Mouse (Mus musculus) small intestine, adult 2 months (tissue): ENCODE results near the gene Nkd2.

Source experiments
- CTCF ChIP-seq: fragments of 200-500 bp; IDR thresholded peaks from 2 replicates; pipeline ENCODE4 v1.5.1; 2012; ENCODE audit warnings: low read depth, mild to moderate bottlenecking, control low read depth, inconsistent platforms, low read length, moderate library complexity, mixed read lengths; ENCODE audit not compliant: insufficient replicate concordance, insufficient read length; ENCODE audit errors: extremely low read depth
- POLR2A ChIP-seq: fragments of 200-500 bp; IDR thresholded peaks from 2 replicates; pipeline ENCODE4 v1.6.1; 2012; ENCODE audit warnings: low read depth, mild to moderate bottlenecking, control low read depth, inconsistent platforms, low read length, moderate library complexity

- TF ChIP-seq CTCF: no peak
- TF ChIP-seq POLR2A: no peak
Measured at GRCm38 (mm10) chr13:73816338-73816737, 31.1 kb downstream of the Nkd2 start.
